Mouse (Mus musculus) left cerebral cortex, postnatal 14 days (tissue): Measurements from ENCODE around the gene Nmi. TPM values are rescaled to one million over a fixed set of nuclear protein-coding genes. Genes with fewer than 3 reads are reported as not detected.

Experiments
- DNase-seq, 2 experiments: peaks; one replicate each; pipeline ENCODE4 v3.0.0; 2021 to 2022; ENCODE audit warnings: low spot score in 2 of 2, mixed read lengths in 1 of 2
- intact Hi-C: fragments of 180-260 bp; cut with DNase I; formaldehyde crosslinking; loops from one replicate; pipeline ENCODE4 v1.15.1; 2025
- total RNA-seq, 2 experiments: library from RNA; stranded (reverse); gene quantifications; 2 replicates each; pipeline ENCODE4 v1.2.3; 2021

The Nmi gene
- total RNA-seq, 2 experiments from 2014 or later = 0.99 to 2.0 TPM

DNA sequence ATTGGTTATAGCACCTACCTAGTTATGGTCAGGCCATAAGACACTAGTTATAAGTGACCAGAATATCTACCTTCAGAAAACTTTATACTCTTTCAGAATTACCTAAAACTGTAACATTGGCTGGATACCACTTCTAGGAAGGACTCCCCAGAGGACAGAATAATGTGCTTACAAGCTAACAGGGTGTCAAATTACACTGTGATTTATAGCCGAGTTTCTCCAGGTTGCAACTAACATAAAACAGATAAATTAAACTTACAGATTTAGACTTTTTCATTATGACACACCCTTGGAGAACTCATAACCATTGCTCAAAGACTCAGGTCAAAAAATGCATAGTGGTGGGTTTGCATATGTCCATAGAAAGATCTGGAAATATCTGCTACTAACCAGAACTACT is 22.4 kb downstream of the Nmi start:
- intact Hi-C loops = no loop called here
- DNase-seq = no peak

DNA sequence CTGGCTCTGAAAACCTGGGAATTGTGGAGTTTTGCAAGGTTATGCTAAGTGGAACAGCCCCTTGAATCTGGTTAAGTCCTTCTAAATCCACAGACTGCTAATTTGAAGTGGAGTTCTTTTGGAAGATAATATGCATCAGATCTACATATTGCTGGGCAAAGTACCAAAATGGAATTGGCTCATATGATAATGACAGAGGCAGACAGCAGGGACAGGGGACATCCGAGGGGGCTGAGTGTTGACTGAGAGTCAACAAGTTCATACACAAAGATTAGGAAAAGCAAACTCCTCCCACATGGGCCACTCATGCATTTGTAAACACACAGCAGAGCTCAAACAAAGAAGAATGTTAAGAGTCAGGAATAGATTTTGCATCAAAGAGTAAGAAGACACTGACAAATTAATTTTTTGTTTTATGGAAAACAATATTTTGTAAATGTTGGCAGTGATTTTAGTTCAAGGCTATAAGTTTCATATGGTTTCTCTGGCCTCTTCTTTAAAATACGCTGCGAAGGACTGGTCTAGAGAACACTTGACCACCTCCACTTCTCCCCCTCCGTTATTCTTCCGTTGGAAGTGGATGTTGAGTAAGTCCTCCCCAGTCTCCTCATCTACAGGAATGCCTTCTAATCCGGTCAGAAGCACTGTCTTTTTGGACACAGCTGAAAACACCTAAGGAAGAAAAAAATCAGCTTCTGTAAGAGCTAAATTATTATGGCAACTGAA is 25.0 kb downstream of the Nmi start:
- intact Hi-C loops = no loop called here
- DNase-seq = peak in 1 of 2 experiments; percentile 31

DNA sequence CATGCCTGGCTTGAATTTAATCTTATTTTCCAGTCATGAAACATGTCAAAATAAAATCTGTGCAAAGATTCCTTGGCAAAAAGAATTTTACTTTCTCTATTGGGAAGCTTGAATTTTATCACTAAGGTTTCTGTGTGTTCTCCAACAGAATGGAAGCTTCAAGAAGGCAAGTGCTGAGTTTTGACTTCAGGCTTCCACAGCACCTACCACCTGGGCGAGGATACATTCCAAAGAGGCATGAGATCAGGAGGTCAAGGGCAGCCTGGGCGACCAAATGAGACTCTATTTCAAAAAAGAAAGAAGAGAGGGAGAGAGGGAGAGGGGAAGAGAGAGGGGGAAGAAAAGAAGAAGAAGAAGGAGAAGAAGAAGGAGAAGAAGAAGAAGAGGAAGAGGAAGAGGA is 27.5 kb downstream of the Nmi start:
- intact Hi-C loops = no loop called here
- DNase-seq = no peak

DNA sequence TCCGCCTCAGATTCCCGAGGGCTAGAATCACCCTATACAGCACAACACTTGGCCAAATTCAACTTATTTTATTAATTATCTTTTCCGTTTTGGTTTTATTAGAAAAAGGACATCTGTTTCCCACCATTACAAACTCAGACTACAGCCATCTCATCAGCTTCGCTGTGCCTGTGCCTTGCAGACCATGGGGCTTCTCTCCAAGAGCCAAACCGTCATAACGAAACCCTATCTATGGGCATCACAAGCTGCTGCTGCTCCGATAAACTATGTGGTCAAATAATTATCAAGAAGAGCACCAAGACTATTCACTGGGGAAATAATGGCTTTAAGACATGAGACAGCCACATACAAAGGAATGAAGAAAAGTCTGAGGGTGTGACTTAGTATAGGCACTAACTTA is 31.5 kb downstream of the Nmi start:
- no peak for DNase-seq
- intact Hi-C loops = no loop called here

DNA sequence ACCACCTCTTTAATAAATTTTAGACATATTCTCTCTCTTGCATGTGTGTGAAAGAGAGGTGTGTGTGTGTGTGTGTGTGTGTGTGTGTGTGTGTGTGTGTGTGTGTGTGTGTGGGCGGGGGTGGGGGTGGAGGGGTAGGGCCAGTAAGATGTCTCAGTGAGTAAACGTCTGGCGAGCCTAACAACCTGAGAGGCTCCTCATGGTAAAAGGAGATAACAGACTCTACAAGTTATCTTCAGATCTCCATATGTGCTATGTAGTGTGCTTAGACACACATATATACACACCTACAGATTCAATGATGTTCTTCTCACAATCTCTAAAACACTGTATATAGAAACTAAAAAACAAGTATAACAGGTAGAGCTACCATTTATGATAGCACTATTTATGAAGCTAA is 34.5 kb downstream of the Nmi start:
- DNase-seq = no peak
- intact Hi-C loops = no loop called here

DNA sequence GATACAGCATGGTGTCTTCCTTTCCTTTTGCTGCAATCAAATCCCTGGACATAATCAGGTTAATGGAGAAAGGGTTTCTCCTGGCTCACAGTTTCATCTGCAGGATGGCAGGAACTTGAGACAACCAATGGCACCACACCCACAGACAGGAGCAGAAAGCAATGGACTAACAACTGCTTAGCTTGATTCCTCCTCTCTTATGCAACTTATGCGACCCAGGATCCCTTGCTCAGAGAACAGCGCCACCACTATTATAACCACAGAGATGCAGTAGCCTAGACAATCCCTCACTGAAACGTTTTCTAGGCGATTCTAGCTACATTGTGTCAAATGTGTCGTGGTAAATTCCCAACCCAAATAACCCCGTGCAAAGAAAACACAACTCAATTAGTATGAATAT is 36.3 kb downstream of the Nmi start:
- intact Hi-C loops = no loop called here
- DNase-seq = no peak

- no peak for DNase-seq
- intact Hi-C loops = no loop called here
Observed at GRCm38 (mm10) chr2:51936585-51936984, 36.7 kb downstream of the Nmi start.

GRCm38 (mm10) chr2:51935921-51936320 is 37.4 kb downstream of the Nmi start:
- intact Hi-C loops = loop anchor here (2.0 kb wide), 1 partner anchor 137 kb away; the partner anchor contains the start of gene Rif1

GRCm38 (mm10) chr2:51934574-51935334 is 38.5 kb downstream of the Nmi start, which contains the start of gene Rbm43:
Rbm43 (minus strand) TSS chr2:51935163.
- peak; percentile 65 to 69 for DNase-seq
- intact Hi-C loops = loop anchor here (2.0 kb wide), 1 partner anchor 138 kb away; the partner anchor contains the start of gene Rif1

More at GRCm38 (mm10) chr2:51935921-51936320, 37.4 kb downstream of the Nmi start:
- DNase-seq = no peak

DNA sequence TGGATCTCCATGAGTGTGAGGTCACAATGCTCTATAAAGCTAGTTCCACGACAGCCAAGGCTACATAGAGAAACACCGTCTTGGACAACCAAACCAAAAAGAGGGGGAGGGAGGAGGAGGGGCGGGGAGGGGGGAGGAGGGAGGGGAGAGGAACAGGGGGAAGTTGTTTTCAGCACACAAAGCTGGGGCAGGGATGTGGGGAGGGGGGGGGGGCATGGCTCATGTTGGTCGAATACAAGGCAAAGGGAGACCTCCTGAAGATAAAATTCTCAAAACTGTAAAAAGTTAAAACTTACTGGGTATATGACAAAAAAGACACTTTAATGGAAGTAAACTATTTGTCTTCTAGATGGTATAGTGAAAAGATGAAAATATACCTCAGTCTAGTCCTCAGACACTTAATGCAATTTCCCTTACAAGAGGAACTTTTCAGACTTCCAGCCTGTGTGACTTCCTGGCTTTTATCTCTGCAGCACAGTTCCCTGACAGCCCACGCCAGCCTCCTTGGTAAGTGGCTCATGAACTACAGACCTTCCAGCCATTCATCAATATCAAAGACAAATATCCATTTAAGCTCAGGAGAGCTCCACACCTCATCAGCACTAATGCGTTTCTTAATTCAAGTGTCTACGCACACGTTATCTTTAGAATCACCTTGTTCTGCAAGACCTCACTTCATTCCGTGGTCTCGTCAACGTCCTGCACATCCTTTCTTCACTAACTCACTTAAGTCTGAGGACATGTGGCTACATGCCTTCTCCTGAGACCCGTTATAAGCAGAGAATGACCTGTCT is 39.8 kb downstream of the Nmi start:
- no peak for DNase-seq
- intact Hi-C loops = loop anchor here (2.0 kb wide), 1 partner anchor 139 kb away; the partner anchor contains the start of gene Rif1

- DNase-seq = no peak
- intact Hi-C loops = no loop called here
Observed at GRCm38 (mm10) chr2:51931241-51931640, 42.1 kb downstream of the Nmi start.

- peak; percentile 78 to 82 for DNase-seq
- intact Hi-C loops = loop anchor here (2.0 kb wide), 1 partner anchor 1608 kb away; no protein-coding TSS in a partner anchor
Observed at GRCm38 (mm10) chr2:51914944-51915680, 58.2 kb downstream of the Nmi start.

DNA sequence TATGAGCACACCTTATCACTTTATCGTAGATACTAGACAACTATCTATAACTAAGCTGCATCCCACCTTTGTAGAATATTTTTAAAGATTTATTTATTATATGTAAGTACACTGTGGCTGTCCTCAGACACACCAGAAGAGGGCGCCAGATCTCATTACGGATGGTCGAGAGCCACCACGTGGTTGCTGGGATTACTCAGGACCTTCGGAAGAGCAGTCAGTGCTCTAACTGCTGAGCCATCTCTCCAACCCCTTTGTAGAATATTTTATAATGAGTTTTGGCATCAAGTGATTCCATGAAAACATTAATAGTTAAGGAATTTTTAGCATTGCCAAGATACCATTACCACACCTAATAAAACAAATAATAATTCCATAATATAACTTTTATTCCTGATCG is 58.8 kb downstream of the Nmi start:
- DNase-seq = no peak
- intact Hi-C loops = loop anchor here (2.0 kb wide), 1 partner anchor 1608 kb away; no protein-coding TSS in a partner anchor

DNA sequence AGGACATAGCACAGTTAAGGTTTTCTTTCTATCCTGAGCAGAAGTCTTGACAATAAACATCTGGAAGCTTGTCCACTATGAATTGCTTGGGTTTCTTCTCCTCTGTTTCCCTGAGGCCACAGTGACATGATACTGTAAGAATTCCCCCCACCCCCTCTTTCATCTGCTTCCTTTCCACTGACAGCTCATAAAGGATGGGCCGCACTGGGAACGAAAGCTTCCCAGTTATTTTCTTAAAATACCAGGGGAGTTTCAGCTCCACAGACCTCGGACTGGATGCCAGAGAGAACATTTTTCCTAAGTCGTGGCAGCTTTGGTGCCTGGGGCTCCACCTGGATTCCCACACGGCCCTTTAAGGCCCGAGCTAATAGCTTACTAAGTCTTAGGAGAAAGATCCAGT is 60.6 kb downstream of the Nmi start:
- intact Hi-C loops = no loop called here
- no peak for DNase-seq

- intact Hi-C loops = no loop called here
- DNase-seq = no peak
Observed at GRCm38 (mm10) chr2:51911864-51912263, 61.4 kb downstream of the Nmi start.

- intact Hi-C loops = no loop called here
- DNase-seq = no peak
Observed at GRCm38 (mm10) chr2:51907538-51908110, 65.7 kb downstream of the Nmi start.

GRCm38 (mm10) chr2:51905637-51906036 is 67.7 kb downstream of the Nmi start:
- intact Hi-C loops = no loop called here
- DNase-seq = no peak
